Mouse (Mus musculus): Measurements from ENCODE around the gene 1700012B07Rik. TPM values are rescaled to one million over a fixed set of nuclear protein-coding genes. Genes with fewer than 3 reads are reported as not detected.

The 1700012B07Rik gene
- polyA plus RNA-seq, 1 experiment from 2014 or later = not detected

- no peak overlapping the region for H3K9ac ChIP-seq (ENCODE audit: low read length)
- WGBS = 62% methylated on average over 10 of the region's 11 CpGs
- H3K4me3 ChIP-seq (ENCODE audit: low read depth, low read length) = no peak overlapping the region
- TF ChIP-seq CTCF (IDR thresholded peaks at IDR 0.05; ENCODE audit: low read depth) = peak; percentile 37
- TF ChIP-seq EP300 (optimal IDR thresholded peaks at IDR 0.05) = no peak
- ATAC-seq (ENCODE audit: low FRiP score, low TSS enrichment) = no peak
- H3K4me1 ChIP-seq (replicated peaks; ENCODE audit: control insufficient read depth, insufficient read depth) = no peaks in the 10 kb centered on the region
- no peaks in the 10 kb centered on the region for H3K27me3 ChIP-seq (ENCODE audit: control insufficient read depth, insufficient read depth, low read length)
- H3K36me3 ChIP-seq (ENCODE audit: control insufficient read depth, insufficient read depth, low read length) = no peaks in the 10 kb centered on the region
- no peak overlapping the region for H3K27ac ChIP-seq (replicated peaks)
- no peak overlapping the region for H3K4me2 ChIP-seq (replicated peaks; ENCODE audit: low read depth)
- no peak for DNase-seq (ENCODE audit: low spot score)
- H3K9me3 ChIP-seq (ENCODE audit: control insufficient read depth, low read length) = no peaks in the 10 kb centered on the region
Observed at GRCm38 (mm10) chr11:109866537-109867160, 38.8 kb upstream of the 1700012B07Rik start.

GRCm38 (mm10) chr11:109865526-109865925, 37.7 kb upstream of the 1700012B07Rik start:
- Histone ChIP-seq H3K36me3 (ENCODE audit: control insufficient read depth, insufficient read depth, low read length) (no peaks in the 10 kb centered on the region), H3K4me1 (replicated peaks; ENCODE audit: control insufficient read depth, insufficient read depth) (no peaks in the 10 kb centered on the region)

GRCm38 (mm10) chr11:109863951-109864350, 36.1 kb upstream of the 1700012B07Rik start:
- no peak overlapping the region for H3K4me3 ChIP-seq (ENCODE audit: low read depth, low read length)
- no peak overlapping the region for H3K9ac ChIP-seq (ENCODE audit: low read length)
- no peak for ATAC-seq (ENCODE audit: low FRiP score, low TSS enrichment)
- no peak overlapping the region for H3K4me2 ChIP-seq (replicated peaks; ENCODE audit: low read depth)
- H3K36me3 ChIP-seq (ENCODE audit: control insufficient read depth, insufficient read depth, low read length) = no peaks in the 10 kb centered on the region
- TF ChIP-seq EP300 (optimal IDR thresholded peaks at IDR 0.05) = no peak
- no peak for TF ChIP-seq CTCF (IDR thresholded peaks at IDR 0.05; ENCODE audit: low read depth)
- WGBS = 83% methylated on average over 7 of the region's 7 CpGs
- H3K9me3 ChIP-seq (ENCODE audit: control insufficient read depth, low read length) = no peaks in the 10 kb centered on the region
- no peaks in the 10 kb centered on the region for H3K27me3 ChIP-seq (ENCODE audit: control insufficient read depth, insufficient read depth, low read length)
- H3K4me1 ChIP-seq (replicated peaks; ENCODE audit: control insufficient read depth, insufficient read depth) = no peaks in the 10 kb centered on the region
- no peak for DNase-seq (ENCODE audit: low spot score)
- H3K27ac ChIP-seq (replicated peaks) = no peak overlapping the region

More at GRCm38 (mm10) chr11:109865526-109865925, 37.7 kb upstream of the 1700012B07Rik start:
- no peak for ATAC-seq (ENCODE audit: low FRiP score, low TSS enrichment)
- no peak for TF ChIP-seq EP300 (optimal IDR thresholded peaks at IDR 0.05)
- TF ChIP-seq CTCF (IDR thresholded peaks at IDR 0.05; ENCODE audit: low read depth) = no peak
- H3K9me3 ChIP-seq (ENCODE audit: control insufficient read depth, low read length) = no peaks in the 10 kb centered on the region
- DNase-seq (ENCODE audit: low spot score) = no peak
- WGBS = 71% methylated on average over 8 of the region's 8 CpGs
- no peak overlapping the region for H3K4me2 ChIP-seq (replicated peaks; ENCODE audit: low read depth)
- H3K9ac ChIP-seq (ENCODE audit: low read length) = no peak overlapping the region
- no peak overlapping the region for H3K4me3 ChIP-seq (ENCODE audit: low read depth, low read length)
- H3K27ac ChIP-seq (replicated peaks) = no peak overlapping the region
- H3K27me3 ChIP-seq (ENCODE audit: control insufficient read depth, insufficient read depth, low read length) = no peaks in the 10 kb centered on the region

GRCm38 (mm10) chr11:109863194-109863746, 35.4 kb upstream of the 1700012B07Rik start:
- no peaks in the 10 kb centered on the region for H3K27me3 ChIP-seq (ENCODE audit: control insufficient read depth, insufficient read depth, low read length)
- DNase-seq (ENCODE audit: low spot score) (peak; percentile 52), ATAC-seq (ENCODE audit: low FRiP score, low TSS enrichment) (peak; percentile 62; the same call in 1 of the 2 replicates)
- no peaks in the 10 kb centered on the region for H3K9me3 ChIP-seq (ENCODE audit: control insufficient read depth, low read length)
- no peaks in the 10 kb centered on the region for H3K36me3 ChIP-seq (ENCODE audit: control insufficient read depth, insufficient read depth, low read length)
- H3K4me3 ChIP-seq (ENCODE audit: low read depth, low read length) = no peak overlapping the region
- H3K9ac ChIP-seq (ENCODE audit: low read length) = no peak overlapping the region
- no peaks in the 10 kb centered on the region for H3K4me1 ChIP-seq (replicated peaks; ENCODE audit: control insufficient read depth, insufficient read depth)
- WGBS = 66% methylated on average over 9 of the region's 9 CpGs
- no peak overlapping the region for H3K27ac ChIP-seq (replicated peaks)
- peak; percentile 82 for TF ChIP-seq CTCF (IDR thresholded peaks at IDR 0.05; ENCODE audit: low read depth)
- TF ChIP-seq EP300 (optimal IDR thresholded peaks at IDR 0.05) = no peak
- H3K4me2 ChIP-seq (replicated peaks; ENCODE audit: low read depth) = no peak overlapping the region

GRCm38 (mm10) chr11:109860508-109860907, 32.7 kb upstream of the 1700012B07Rik start:
- peak overlapping the region; percentile 45; the same call in 1 of the 2 replicates for H3K27ac ChIP-seq (replicated peaks)
- 3% methylated on average over 10 of the region's 10 CpGs for WGBS
- 0 out of 2 replicates have a peak overlapping the region, but pooled peaks have one; percentile 5 for H3K9ac ChIP-seq (ENCODE audit: low read length)
- H3K4me1 ChIP-seq (replicated peaks; ENCODE audit: control insufficient read depth, insufficient read depth) = no peaks in the 10 kb centered on the region
- peak; percentile 50; the same call in 1 of the 2 replicates for ATAC-seq (ENCODE audit: low FRiP score, low TSS enrichment)
- peak overlapping the region; percentile 38 for H3K4me2 ChIP-seq (replicated peaks; ENCODE audit: low read depth)
- no peaks in the 10 kb centered on the region for H3K9me3 ChIP-seq (ENCODE audit: control insufficient read depth, low read length)
- 0 out of 2 replicates have a peak overlapping the region, but pooled peaks have one; percentile 6 for H3K4me3 ChIP-seq (ENCODE audit: low read depth, low read length)
- no peaks in the 10 kb centered on the region for H3K27me3 ChIP-seq (ENCODE audit: control insufficient read depth, insufficient read depth, low read length)
- DNase-seq (ENCODE audit: low spot score) = peak; percentile 88
- TF ChIP-seq CTCF (IDR thresholded peaks at IDR 0.05; ENCODE audit: low read depth) (peak; percentile 100), EP300 (optimal IDR thresholded peaks at IDR 0.05) (no peak)
- H3K36me3 ChIP-seq (ENCODE audit: control insufficient read depth, insufficient read depth, low read length) = no peaks in the 10 kb centered on the region
